Mouse (Mus musculus) neural tube, embryonic 12.5 days (tissue): Measurements from ENCODE around the gene H2afy. TPM values are rescaled to one million over a fixed set of nuclear protein-coding genes. Genes with fewer than 3 reads are reported as not detected.

Experiments
- ATAC-seq: fragments of 200-750 bp; cut with Nextera tagmentation; 2 replicates; pipeline ENCODE4 v1.8.0; 2017; ENCODE audit warnings: low read depth, mild to moderate bottlenecking, moderate TSS enrichment, moderate library complexity; ENCODE audit not compliant: low FRiP score
- H3K27ac ChIP-seq: fragments of 300-500 bp; sonication (generic); 2 replicates; pipeline ENCODE4 v1.5.1; 2016
- H3K27me3 ChIP-seq: fragments of 300-500 bp; sonication (generic); replicated peaks from 2 replicates; pipeline ENCODE4 v1.6.1; 2016; ENCODE audit warnings: mild to moderate bottlenecking
- H3K36me3 ChIP-seq: fragments of 300-500 bp; sonication (generic); 2 replicates; pipeline ENCODE4 v1.6.1; 2016; ENCODE audit warnings: mild to moderate bottlenecking
- H3K4me1 ChIP-seq: fragments of 300-500 bp; sonication (generic); 2 replicates; pipeline ENCODE4 v1.6.1; 2016
- H3K4me2 ChIP-seq: fragments of 300-500 bp; sonication (generic); replicated peaks from 2 replicates; pipeline ENCODE4 v1.6.1; 2016; ENCODE audit warnings: mild to moderate bottlenecking
- H3K4me3 ChIP-seq: fragments of 300-500 bp; sonication (generic); 2 replicates; pipeline ENCODE4 v1.5.1; 2016
- H3K9ac ChIP-seq: fragments of 300-500 bp; sonication (generic); 2 replicates; pipeline ENCODE4 v1.6.1; 2016; ENCODE audit warnings: mild to moderate bottlenecking
- H3K9me3 ChIP-seq: fragments of 300-500 bp; sonication (generic); 2 replicates; pipeline ENCODE4 v1.6.1; 2016; ENCODE audit warnings: mild to moderate bottlenecking
- WGBS: fragments of 180-500 bp; shearing (Covaris S2); methylation state at CpG from one replicate; pipeline ENCODE4 v1.1.7; 2016; 5-methylcytosine and 5-hydroxymethylcytosine counted together
- polyA plus RNA-seq: library from polyadenylated mRNA; unstranded; fragments of >200 nt; fragmentation: Nextera tagmentation; extraction: Ambion mirVana; gene quantifications from 2 replicates; pipeline ENCODE4 v1.2.1, GENCODE M21; 2016

The H2afy gene
- polyA plus RNA-seq, 1 experiment from 2014 or later, result 534 TPM

GRCm38 (mm10) chr13:56142382-56143150 lies 6.4 kb upstream of the H2afy start:
- H3K4me3 ChIP-seq, result no peak overlapping the region
- peaks cover 9% of the 10 kb centered on the region for H3K4me1 ChIP-seq
- H3K27me3 ChIP-seq, result no peaks in the 10 kb centered on the region
- no peak for ATAC-seq
- H3K27ac ChIP-seq, result no peak overlapping the region
- H3K36me3 ChIP-seq, result no peaks in the 10 kb centered on the region
- 0 out of 2 replicates have a peak overlapping the region, but pooled peaks have one; percentile 10 for H3K4me2 ChIP-seq
- H3K9me3 ChIP-seq, result no peaks in the 10 kb centered on the region
- no peak overlapping the region for H3K9ac ChIP-seq
- WGBS, result 29% methylated on average over 10 of the region's 11 CpGs

- 66% methylated on average over 6 of the region's 6 CpGs for WGBS
- no peak overlapping the region for H3K4me2 ChIP-seq
- H3K4me1 ChIP-seq, result peaks cover 10% of the 10 kb centered on the region
- H3K27me3 ChIP-seq, result no peaks in the 10 kb centered on the region
- no peak overlapping the region for H3K27ac ChIP-seq
- H3K9me3 ChIP-seq, result no peaks in the 10 kb centered on the region
- no peak overlapping the region for H3K4me3 ChIP-seq
- H3K9ac ChIP-seq, result no peak overlapping the region
- H3K36me3 ChIP-seq, result no peaks in the 10 kb centered on the region
- ATAC-seq, result no peak
These were observed 3.1 kb upstream of the H2afy start for GRCm38 (mm10) chr13:56139167-56139751.

- peak overlapping the region; percentile 78 for H3K4me2 ChIP-seq
- no peaks in the 10 kb centered on the region for H3K27me3 ChIP-seq
- WGBS, result 2% methylated on average over 88 of the region's 89 CpGs
- peaks cover 21% of the 10 kb centered on the region for H3K4me1 ChIP-seq
- H3K9ac ChIP-seq, result peak overlapping the region; percentile 98
- ATAC-seq, result peak; percentile 87
- H3K36me3 ChIP-seq, result peaks cover 2% of the 10 kb centered on the region; the same call in 1 of the 2 replicates
- peak overlapping the region; percentile 74 for H3K27ac ChIP-seq
- no peaks in the 10 kb centered on the region for H3K9me3 ChIP-seq
- peak overlapping the region; percentile 98 for H3K4me3 ChIP-seq
These were observed 719 bp downstream of the H2afy start for GRCm38 (mm10) chr13:56135231-56136052.

- H3K27ac ChIP-seq, result peak overlapping the region; percentile 74
- H3K27me3 ChIP-seq, result no peaks in the 10 kb centered on the region
- no peaks in the 10 kb centered on the region for H3K9me3 ChIP-seq
- peaks cover 21% of the 10 kb centered on the region for H3K4me1 ChIP-seq
- WGBS, result under 1% methylated on average over 50 of the region's 50 CpGs
- peak; percentile 54 for ATAC-seq
- H3K4me2 ChIP-seq, result peak overlapping the region; percentile 78
- H3K36me3 ChIP-seq, result peaks cover 10% of the 10 kb centered on the region; the same call in 1 of the 2 replicates
- H3K9ac ChIP-seq, result peak overlapping the region; percentile 98
- peak overlapping the region; percentile 98 for H3K4me3 ChIP-seq
These were observed 1.5 kb downstream of the H2afy start for GRCm38 (mm10) chr13:56134631-56135181.

- Histone ChIP-seq H3K4me1 (peaks cover 21% of the 10 kb centered on the region), H3K9ac (peak overlapping the region; percentile 98; the same call in 1 of the 2 replicates), H3K4me3 (peak overlapping the region; percentile 98), H3K27me3 (no peaks in the 10 kb centered on the region), H3K36me3 (peaks cover 12% of the 10 kb centered on the region; the same call in 1 of the 2 replicates), H3K4me2 (peak overlapping the region; percentile 78), H3K9me3 (no peaks in the 10 kb centered on the region), H3K27ac (no peak overlapping the region)
- 47% methylated on average over 5 of the region's 5 CpGs for WGBS
- no peak for ATAC-seq
These were observed 2.1 kb downstream of the H2afy start for GRCm38 (mm10) chr13:56134031-56134430.

- no peak overlapping the region for H3K9ac ChIP-seq
- peaks cover 21% of the 10 kb centered on the region for H3K4me1 ChIP-seq
- WGBS, result 90% methylated on average over 7 of the region's 7 CpGs
These were observed 3.2 kb downstream of the H2afy start for GRCm38 (mm10) chr13:56132941-56133340.

GRCm38 (mm10) chr13:56132326-56132936 lies 3.7 kb downstream of the H2afy start:
- ATAC-seq, result no peak
- Histone ChIP-seq H3K4me1 (peaks cover 21% of the 10 kb centered on the region), H3K4me2 (no peak overlapping the region), H3K9ac (no peak overlapping the region), H3K4me3 (no peak overlapping the region), H3K36me3 (peaks cover 22% of the 10 kb centered on the region), H3K27me3 (no peaks in the 10 kb centered on the region), H3K9me3 (no peaks in the 10 kb centered on the region), H3K27ac (no peak overlapping the region)
- 80% methylated on average over 11 of the region's 11 CpGs for WGBS

More at GRCm38 (mm10) chr13:56132941-56133340, 3.2 kb downstream of the H2afy start:
- no peak for ATAC-seq
- Histone ChIP-seq H3K27ac (no peak overlapping the region), H3K27me3 (no peaks in the 10 kb centered on the region), H3K4me2 (peak overlapping the region; percentile 78), H3K36me3 (peaks cover 17% of the 10 kb centered on the region), H3K4me3 (no peak overlapping the region), H3K9me3 (no peaks in the 10 kb centered on the region)

- Histone ChIP-seq H3K9me3 (no peaks in the 10 kb centered on the region), H3K27ac (no peak overlapping the region), H3K4me2 (no peak overlapping the region), H3K27me3 (no peaks in the 10 kb centered on the region), H3K36me3 (peaks cover 41% of the 10 kb centered on the region), H3K4me1 (peaks cover 21% of the 10 kb centered on the region), H3K4me3 (no peak overlapping the region), H3K9ac (no peak overlapping the region)
- WGBS, result 76% methylated on average over 8 of the region's 8 CpGs
- ATAC-seq, result no peak
These were observed 5.6 kb downstream of the H2afy start for GRCm38 (mm10) chr13:56130544-56130943.

GRCm38 (mm10) chr13:56129578-56129977 lies 6.6 kb downstream of the H2afy start:
- Histone ChIP-seq H3K27ac (no peak overlapping the region), H3K9me3 (no peaks in the 10 kb centered on the region), H3K36me3 (peaks cover 51% of the 10 kb centered on the region), H3K4me2 (no peak overlapping the region), H3K4me3 (no peak overlapping the region), H3K27me3 (no peaks in the 10 kb centered on the region), H3K9ac (no peak overlapping the region), H3K4me1 (peaks cover 21% of the 10 kb centered on the region)
- 93% methylated on average over 3 of the region's 3 CpGs for WGBS
- no peak for ATAC-seq

GRCm38 (mm10) chr13:56129014-56129413 lies 7.1 kb downstream of the H2afy start:
- H3K27ac ChIP-seq, result no peak overlapping the region
- no peak overlapping the region for H3K4me3 ChIP-seq
- WGBS, result 85% methylated on average over 4 of the region's 4 CpGs
- H3K27me3 ChIP-seq, result no peaks in the 10 kb centered on the region
- peaks cover 56% of the 10 kb centered on the region for H3K36me3 ChIP-seq
- peaks cover 19% of the 10 kb centered on the region for H3K4me1 ChIP-seq
- no peak overlapping the region for H3K9ac ChIP-seq
- H3K4me2 ChIP-seq, result no peak overlapping the region
- no peaks in the 10 kb centered on the region for H3K9me3 ChIP-seq
- no peak for ATAC-seq

GRCm38 (mm10) chr13:56125632-56126031 lies 10.5 kb downstream of the H2afy start:
- H3K4me3 ChIP-seq, result no peak overlapping the region
- no peak overlapping the region for H3K4me2 ChIP-seq
- peaks cover 84% of the 10 kb centered on the region for H3K36me3 ChIP-seq
- 95% methylated on average over 10 of the region's 10 CpGs for WGBS
- no peak for ATAC-seq
- peaks cover 6% of the 10 kb centered on the region; the same call in 1 of the 2 replicates for H3K4me1 ChIP-seq
- no peaks in the 10 kb centered on the region for H3K9me3 ChIP-seq
- no peaks in the 10 kb centered on the region for H3K27me3 ChIP-seq
- no peak overlapping the region for H3K9ac ChIP-seq
- no peak overlapping the region for H3K27ac ChIP-seq
